Mouse (Mus musculus): ENCODE results near the gene Prune2. TPM values are rescaled to one million over a fixed set of nuclear protein-coding genes. Genes with fewer than 3 reads are reported as not detected.

Prune2 gene
- polyA plus RNA-seq, 1 experiment from 2014 or later: 5.0 TPM

DNA sequence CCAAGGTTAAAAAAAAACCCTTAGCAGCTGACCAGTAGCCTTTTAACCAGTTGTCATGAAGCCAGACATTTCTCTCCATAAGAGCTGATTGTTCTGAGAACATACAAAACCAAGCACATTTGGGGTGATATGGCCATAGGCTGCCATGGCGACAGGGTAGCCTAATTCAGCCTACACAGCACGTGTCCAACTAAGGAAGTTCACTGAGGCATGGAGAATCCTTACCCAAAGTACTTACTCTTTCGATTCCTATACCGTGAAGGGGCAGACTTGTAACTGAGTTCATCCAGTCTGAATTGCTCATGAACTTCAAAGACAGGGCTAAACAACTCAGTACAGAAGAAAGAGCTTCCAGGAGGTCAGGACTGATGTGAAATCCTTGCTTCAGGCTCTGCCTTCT lies 299.6 kb downstream of the Prune2 start:
- no peaks in the 10 kb centered on the region for H3K36me3 ChIP-seq
- ATAC-seq (ENCODE audit: low FRiP score, low read depth): no peak
- no peak overlapping the region for H3K4me2 ChIP-seq (replicated peaks)
- no peaks in the 10 kb centered on the region for H3K27me3 ChIP-seq (replicated peaks)
- H3K9me3 ChIP-seq: no peaks in the 10 kb centered on the region
- H3K9ac ChIP-seq: no peak overlapping the region
- no peak overlapping the region for H3K4me3 ChIP-seq
- H3K27ac ChIP-seq: no peak overlapping the region
- 23% methylated on average over 4 of the region's 4 CpGs for WGBS
- peaks cover 5% of the 10 kb centered on the region; the same call in 1 of the 2 replicates for H3K4me1 ChIP-seq

DNA sequence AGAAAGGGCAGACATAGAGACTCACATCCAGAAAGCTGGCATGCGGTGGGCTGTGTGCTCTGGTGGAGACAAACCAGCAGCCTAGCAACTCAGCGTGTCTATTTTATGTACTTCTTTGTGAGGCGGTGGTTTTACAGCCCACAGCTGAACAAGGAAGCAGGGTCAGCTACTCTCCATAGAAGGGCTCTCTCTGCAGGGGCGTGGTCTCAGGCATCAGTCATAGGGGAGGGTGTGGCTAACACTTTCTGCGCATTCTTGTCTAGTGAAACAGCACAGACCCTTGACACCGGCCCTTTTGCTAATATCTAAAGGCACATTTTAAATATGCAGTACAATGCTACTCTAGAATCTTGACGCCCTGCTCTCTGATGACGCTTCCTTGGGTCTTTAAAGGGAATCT lies 300.5 kb downstream of the Prune2 start:
- H3K36me3 ChIP-seq: no peaks in the 10 kb centered on the region
- no peak overlapping the region for H3K4me2 ChIP-seq (replicated peaks)
- H3K27ac ChIP-seq: no peak overlapping the region
- no peaks in the 10 kb centered on the region for H3K9me3 ChIP-seq
- peaks cover 5% of the 10 kb centered on the region; the same call in 1 of the 2 replicates for H3K4me1 ChIP-seq
- peak; percentile 82 for ATAC-seq (ENCODE audit: low FRiP score, low read depth)
- no peak overlapping the region for H3K4me3 ChIP-seq
- no peaks in the 10 kb centered on the region for H3K27me3 ChIP-seq (replicated peaks)
- 55% methylated on average over 8 of the region's 8 CpGs for WGBS
- no peak overlapping the region for H3K9ac ChIP-seq

DNA sequence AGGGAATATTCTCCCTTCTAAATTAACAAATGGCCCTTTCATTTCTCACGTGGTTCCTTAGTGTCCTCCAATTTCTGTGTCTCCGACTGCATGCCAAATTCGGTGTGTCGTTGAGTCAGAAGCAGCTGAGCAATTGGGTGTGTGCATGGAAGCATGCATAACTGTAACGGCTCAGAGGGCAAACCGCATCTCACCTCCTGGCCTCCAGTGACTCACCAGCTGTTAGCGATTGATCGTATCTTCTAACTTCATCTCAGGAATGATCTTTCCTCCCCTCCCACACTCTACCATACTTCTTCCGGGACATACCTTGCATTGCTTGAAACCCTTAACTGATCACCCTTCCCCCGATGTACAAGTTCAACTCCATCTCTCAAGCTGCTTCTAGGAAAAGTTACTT lies 300.9 kb downstream of the Prune2 start:
- H3K4me2 ChIP-seq (replicated peaks): no peak overlapping the region
- peaks cover 5% of the 10 kb centered on the region; the same call in 1 of the 2 replicates for H3K4me1 ChIP-seq
- H3K27me3 ChIP-seq (replicated peaks): no peaks in the 10 kb centered on the region
- H3K9ac ChIP-seq: no peak overlapping the region
- no peaks in the 10 kb centered on the region for H3K9me3 ChIP-seq
- H3K4me3 ChIP-seq: no peak overlapping the region
- ATAC-seq (ENCODE audit: low FRiP score, low read depth): no peak
- H3K36me3 ChIP-seq: no peaks in the 10 kb centered on the region
- H3K27ac ChIP-seq: no peak overlapping the region
- 76% methylated on average over 10 of the region's 10 CpGs for WGBS

DNA sequence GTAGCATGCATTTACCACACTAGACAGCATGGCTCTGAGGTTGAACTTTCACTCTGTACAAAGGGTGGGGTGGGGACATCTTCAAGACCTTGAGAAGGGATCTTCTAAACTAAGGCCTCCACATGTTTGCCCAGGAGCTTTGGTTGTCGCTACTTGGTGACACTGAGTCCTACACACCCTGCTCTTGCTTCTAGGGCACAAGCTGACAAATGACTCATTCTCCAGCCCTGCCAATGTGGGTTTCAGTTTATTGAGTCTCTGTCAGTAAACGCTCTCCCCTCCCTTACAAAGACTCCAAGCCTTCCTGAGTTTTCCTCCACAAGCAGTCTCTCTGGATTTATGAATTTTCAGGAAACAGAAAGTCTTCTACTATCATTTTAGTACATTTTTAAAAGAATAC lies 307.3 kb downstream of the Prune2 start:
- ATAC-seq (ENCODE audit: low FRiP score, low read depth): no peak
- no peak overlapping the region for H3K4me2 ChIP-seq (replicated peaks)
- H3K9me3 ChIP-seq: no peaks in the 10 kb centered on the region
- H3K27me3 ChIP-seq (replicated peaks): no peaks in the 10 kb centered on the region
- WGBS: 85% methylated on average over 2 of the region's 2 CpGs
- H3K4me3 ChIP-seq: no peak overlapping the region
- H3K36me3 ChIP-seq: no peaks in the 10 kb centered on the region
- H3K9ac ChIP-seq: no peak overlapping the region
- H3K4me1 ChIP-seq: no peaks in the 10 kb centered on the region
- H3K27ac ChIP-seq: no peak overlapping the region

DNA sequence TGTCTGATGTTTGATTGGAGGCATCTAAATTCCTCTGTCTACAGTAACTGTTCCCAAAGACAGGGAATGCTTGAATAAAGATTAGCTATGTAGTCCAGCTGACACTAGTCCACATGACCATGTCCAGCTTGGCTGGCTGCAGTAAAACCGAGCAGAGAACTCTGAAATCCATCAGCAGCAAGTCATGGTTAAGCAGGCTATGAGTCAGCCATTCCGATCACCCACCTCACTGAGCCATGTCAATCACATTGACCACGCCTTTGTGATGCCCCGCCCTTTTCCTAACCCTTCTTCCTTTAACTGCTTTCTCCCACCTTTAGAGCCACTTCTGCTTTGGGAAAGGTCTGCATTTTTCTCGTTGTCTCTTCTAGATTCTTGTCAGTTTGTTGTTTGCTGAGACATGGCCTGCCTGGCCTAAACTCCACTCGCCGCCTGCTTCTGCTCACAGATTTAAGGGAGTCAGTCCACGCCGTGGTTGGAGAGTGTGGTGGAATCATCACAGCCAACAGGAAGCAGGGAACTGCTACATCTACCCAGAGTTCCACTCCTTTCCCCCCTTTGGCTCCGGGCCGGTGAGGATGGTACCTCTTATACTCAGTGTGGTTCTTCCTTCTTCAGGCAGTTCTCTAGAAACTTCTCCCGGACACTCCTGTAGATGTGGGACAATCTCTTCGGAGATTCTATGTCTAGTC lies 307.9 kb downstream of the Prune2 start:
- Histone ChIP-seq H3K27ac (no peak overlapping the region), H3K4me3 (no peak overlapping the region), H3K27me3 (replicated peaks) (no peaks in the 10 kb centered on the region), H3K9ac (no peak overlapping the region), H3K4me2 (replicated peaks) (no peak overlapping the region), H3K36me3 (no peaks in the 10 kb centered on the region), H3K4me1 (no peaks in the 10 kb centered on the region), H3K9me3 (no peaks in the 10 kb centered on the region)
- 93% methylated on average over 13 of the region's 13 CpGs for WGBS
- ATAC-seq (ENCODE audit: low FRiP score, low read depth): no peak

DNA sequence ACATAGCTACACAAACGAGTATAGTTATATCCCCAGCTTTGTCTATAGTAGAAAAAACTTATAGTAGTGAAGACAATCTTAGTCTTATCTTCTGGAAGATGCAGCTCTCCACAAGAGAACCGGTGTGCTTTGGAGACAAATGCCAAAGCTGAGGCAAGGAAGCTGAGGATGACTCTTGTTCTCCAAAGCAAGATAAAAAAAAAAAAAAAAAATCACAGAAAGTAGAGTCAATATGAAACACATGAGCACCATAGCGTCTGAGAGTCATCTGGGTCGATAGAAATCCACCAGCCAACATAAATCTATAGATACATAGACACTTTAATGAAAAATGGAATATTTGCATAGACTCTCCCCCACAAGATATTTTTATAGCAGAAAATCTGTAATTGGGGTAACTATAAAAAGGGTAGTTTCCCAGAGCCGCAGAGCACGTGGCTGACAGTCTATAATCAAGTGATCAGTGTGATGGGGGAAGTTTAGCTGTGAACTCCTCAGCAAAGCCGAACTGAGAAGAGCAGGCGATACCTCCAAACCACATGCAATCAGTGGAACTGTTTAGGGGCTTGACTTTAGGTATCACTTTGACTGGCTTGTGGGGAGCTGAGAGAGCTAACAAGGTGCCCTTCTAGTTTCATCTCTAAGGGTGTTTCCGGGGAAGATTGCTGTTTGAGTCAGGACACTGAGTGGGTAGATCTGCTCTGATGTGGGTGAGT lies 308.7 kb downstream of the Prune2 start:
- H3K9me3 ChIP-seq: no peaks in the 10 kb centered on the region
- ATAC-seq (ENCODE audit: low FRiP score, low read depth): no peak
- 92% methylated on average over 9 of the region's 9 CpGs for WGBS
- H3K9ac ChIP-seq: no peak overlapping the region
- no peaks in the 10 kb centered on the region for H3K4me1 ChIP-seq
- no peak overlapping the region for H3K27ac ChIP-seq
- H3K27me3 ChIP-seq (replicated peaks): no peaks in the 10 kb centered on the region
- H3K4me3 ChIP-seq: no peak overlapping the region
- H3K4me2 ChIP-seq (replicated peaks): no peak overlapping the region
- no peaks in the 10 kb centered on the region for H3K36me3 ChIP-seq

DNA sequence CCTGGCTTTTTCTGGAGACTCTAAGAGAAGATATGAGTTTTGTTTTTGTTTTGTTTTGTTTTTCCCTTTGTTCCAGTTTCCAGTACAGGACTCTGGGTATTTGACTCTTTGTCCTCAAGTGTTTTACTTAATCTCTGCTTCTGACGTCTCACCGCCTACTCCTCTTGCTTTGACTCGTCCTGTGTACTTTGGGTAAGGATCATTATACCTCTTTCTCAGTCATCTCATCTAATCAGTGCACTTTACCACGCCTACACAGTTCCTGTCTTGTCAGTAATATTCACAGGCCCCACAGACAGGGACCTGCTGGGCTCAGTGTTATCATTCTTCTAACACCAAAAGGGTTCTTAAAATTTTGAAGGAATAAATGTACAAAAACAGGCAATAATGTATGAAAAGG lies 312.8 kb downstream of the Prune2 start:
- Histone ChIP-seq H3K9ac (no peak overlapping the region), H3K4me3 (no peak overlapping the region), H3K27me3 (replicated peaks) (no peaks in the 10 kb centered on the region), H3K4me1 (peaks cover 6% of the 10 kb centered on the region; the same call in 1 of the 2 replicates), H3K4me2 (replicated peaks) (no peak overlapping the region), H3K27ac (no peak overlapping the region), H3K9me3 (no peaks in the 10 kb centered on the region), H3K36me3 (no peaks in the 10 kb centered on the region)
- no peak for ATAC-seq (ENCODE audit: low FRiP score, low read depth)
- 90% methylated on average over 4 of the region's 4 CpGs for WGBS

DNA sequence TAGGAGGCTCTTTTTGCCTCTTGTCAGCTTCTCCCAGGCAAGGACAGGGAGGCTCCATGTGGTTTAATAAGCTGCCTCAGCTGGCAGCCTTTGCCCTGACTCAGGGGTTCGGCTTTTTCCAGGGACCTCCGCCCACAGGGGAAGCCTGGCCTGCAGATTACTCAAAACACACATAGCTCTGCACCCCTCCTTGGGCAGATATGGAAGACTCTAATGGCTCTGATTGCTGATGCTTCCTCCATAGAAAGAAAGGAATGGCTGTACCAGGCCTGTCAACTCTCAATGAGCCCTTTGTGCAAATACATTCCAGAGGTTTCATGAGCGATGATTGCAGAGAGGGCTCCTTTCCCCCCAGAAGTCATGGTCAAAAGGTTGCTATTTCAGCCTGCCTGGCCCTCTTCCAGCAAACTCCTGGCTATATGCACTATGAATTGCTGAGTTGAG lies 315.3 kb downstream of the Prune2 start:
- H3K4me1 ChIP-seq: peaks cover 6% of the 10 kb centered on the region; the same call in 1 of the 2 replicates
- 36% methylated on average over 3 of the region's 3 CpGs for WGBS
- no peak overlapping the region for H3K4me3 ChIP-seq
- no peaks in the 10 kb centered on the region for H3K9me3 ChIP-seq
- peak overlapping the region; percentile 11; the same call in 1 of the 2 replicates for H3K27ac ChIP-seq
- H3K4me2 ChIP-seq (replicated peaks): no peak overlapping the region
- no peaks in the 10 kb centered on the region for H3K27me3 ChIP-seq (replicated peaks)
- no peak for ATAC-seq (ENCODE audit: low FRiP score, low read depth)
- no peaks in the 10 kb centered on the region for H3K36me3 ChIP-seq
- no peak overlapping the region for H3K9ac ChIP-seq

DNA sequence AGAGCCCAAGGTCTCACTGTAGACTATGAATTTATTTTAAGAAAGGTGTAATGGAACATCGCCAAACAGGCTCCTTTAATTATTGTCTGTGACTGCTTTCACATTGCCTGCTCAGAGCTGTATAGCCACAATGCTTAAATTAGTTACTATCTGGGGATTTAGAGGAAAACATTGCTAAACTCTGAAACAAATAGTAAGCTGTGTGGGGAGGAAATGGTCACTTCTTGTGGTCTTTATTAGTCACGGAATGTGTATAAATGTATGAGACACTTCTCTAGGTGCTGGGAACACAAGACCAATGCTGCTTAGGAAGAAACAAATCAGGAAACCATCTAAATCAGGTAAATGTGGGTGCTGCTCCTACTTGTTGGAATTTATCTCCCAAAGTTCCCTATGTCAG lies 317.1 kb downstream of the Prune2 start:
- H3K36me3 ChIP-seq: no peaks in the 10 kb centered on the region
- ATAC-seq (ENCODE audit: low FRiP score, low read depth): no peak
- H3K4me1 ChIP-seq: peaks cover 6% of the 10 kb centered on the region; the same call in 1 of the 2 replicates
- no peak overlapping the region for H3K9ac ChIP-seq
- H3K27ac ChIP-seq: no peak overlapping the region
- H3K27me3 ChIP-seq (replicated peaks): no peaks in the 10 kb centered on the region
- H3K9me3 ChIP-seq: no peaks in the 10 kb centered on the region
- no peak overlapping the region for H3K4me3 ChIP-seq
- 97% methylated on average over 2 of the region's 2 CpGs for WGBS
- H3K4me2 ChIP-seq (replicated peaks): no peak overlapping the region

Other genes with a start within 250 kb of the Prune2 start
- gene Vps13a, start 175.2 kb upstream of the Prune2 start, polyA plus RNA-seq (2016; fragmentation: Nextera tagmentation; extraction: Ambion mirVana): 7.7 and 8.9 TPM in 2 replicates
- 0.31 and 0.38 TPM in 2 replicates for gene Foxb2, start 82.3 kb upstream of the Prune2 start, polyA plus RNA-seq (2016; fragmentation: Nextera tagmentation; extraction: Ambion mirVana)